ENCODE assay signal across 8 mouse cellular contexts in genomic region chr10:116582738-116583137, GRCm38 (mm10). TPM values are rescaled to one million over a fixed set of nuclear protein-coding genes. Genes with fewer than 3 reads are reported as not detected.
A peak's percentile ranks its signal among the peaks of the same experiment; 100 is the strongest.
DNase-seq lines count a peak whose midpoint lies in the region; ATAC-seq lines count a peak whose summit lies in the region.

No protein-coding gene starts in this region.

- DNase-seq in layer of hippocampus, adult 11-12 months (ENCODE audit: low spot score), result peak; percentile 61
- DNase-seq in layer of hippocampus, adult 9-10 months (ENCODE audit: low spot score), result no peak
- peak; percentile 51 for DNase-seq in embryo, embryonic 10 days (ENCODE audit: low spot score)
- DNase-seq in heart, postnatal 10 days, result peak; percentile 31 to 32
- DNase-seq in limb, embryonic 11.5 days (ENCODE audit: low spot score), result no peak
- no peak for DNase-seq in midbrain, embryonic 11.5 days (ENCODE audit: low spot score, missing footprints)
- DNase-seq in MN1 (ENCODE audit: low spot score), result no peak

- no peak overlapping the region for H3K9ac ChIP-seq in limb, embryonic 11.5 days (ENCODE audit: low read length)
- H3K9ac ChIP-seq in midbrain, embryonic 11.5 days (ENCODE audit: low read length), result no peak overlapping the region
- H3K9ac ChIP-seq in stomach, embryonic 15.5 days, result no peak overlapping the region

- intact Hi-C loops in heart, postnatal 10 days (cut with DNase I), result loop anchor here (5.0 kb wide), 1 partner anchor 190 kb away; no protein-coding TSS in a partner anchor

- H3K27me3 ChIP-seq in limb, embryonic 11.5 days (ENCODE audit: control insufficient read depth, insufficient read depth, low read length), result no peaks in the 10 kb centered on the region
- no peaks in the 10 kb centered on the region for H3K27me3 ChIP-seq in midbrain, embryonic 11.5 days (ENCODE audit: control insufficient read depth, insufficient read depth, low read length)
- H3K27me3 ChIP-seq in stomach, embryonic 15.5 days (replicated peaks), result no peaks in the 10 kb centered on the region

- H3K4me2 ChIP-seq in limb, embryonic 11.5 days (ENCODE audit: low read depth, severe bottlenecking), result peak overlapping the region; percentile 51; the same call in 1 of the 2 replicates
- H3K4me2 ChIP-seq in midbrain, embryonic 11.5 days, result peak overlapping the region; percentile 66
- peak overlapping the region; percentile 63 for H3K4me2 ChIP-seq in stomach, embryonic 15.5 days

- no peak overlapping the region for H3K27ac ChIP-seq in limb, embryonic 11.5 days (replicated peaks; ENCODE audit: low read depth, low read length)
- H3K27ac ChIP-seq in midbrain, embryonic 11.5 days (ENCODE audit: low read depth, low read length), result no peak overlapping the region
- no peak overlapping the region for H3K27ac ChIP-seq in stomach, embryonic 15.5 days

- WGBS in limb, embryonic 11.5 days, result 33% methylated on average over 6 of the region's 6 CpGs
- WGBS in midbrain, embryonic 11.5 days, result 29% methylated on average over 6 of the region's 6 CpGs
- 24% methylated on average over 6 of the region's 6 CpGs for WGBS in stomach, embryonic 15.5 days

- H3K4me3 ChIP-seq in limb, embryonic 11.5 days (ENCODE audit: low read depth, low read length), result peak overlapping the region; percentile 91
- H3K4me3 ChIP-seq in midbrain, embryonic 11.5 days (ENCODE audit: low read depth, low read length), result peak overlapping the region; percentile 96
- no peak overlapping the region for H3K4me3 ChIP-seq in stomach, embryonic 15.5 days (replicated peaks)

- no peaks in the 10 kb centered on the region for H3K4me1 ChIP-seq in limb, embryonic 11.5 days (ENCODE audit: control insufficient read depth, insufficient read depth, low read length)
- peaks cover 11% of the 10 kb centered on the region for H3K4me1 ChIP-seq in midbrain, embryonic 11.5 days (ENCODE audit: control insufficient read depth, insufficient read depth, low read length)
- H3K4me1 ChIP-seq in stomach, embryonic 15.5 days, result no peaks in the 10 kb centered on the region

- ATAC-seq in limb, embryonic 11.5 days (ENCODE audit: insufficient number of reproducible peaks, low FRiP score, low TSS enrichment, low read depth), result no peak
- ATAC-seq in midbrain, embryonic 11.5 days (ENCODE audit: low FRiP score), result no peak
- ATAC-seq in stomach, embryonic 15.5 days (ENCODE audit: insufficient read depth, low FRiP score, low read depth), result no peak

- no peaks in the 10 kb centered on the region for H3K9me3 ChIP-seq in limb, embryonic 11.5 days (ENCODE audit: control insufficient read depth, low read length)
- H3K9me3 ChIP-seq in midbrain, embryonic 11.5 days (ENCODE audit: control insufficient read depth, low read length), result no peaks in the 10 kb centered on the region
- no peaks in the 10 kb centered on the region for H3K9me3 ChIP-seq in stomach, embryonic 15.5 days

- H3K36me3 ChIP-seq in limb, embryonic 11.5 days (ENCODE audit: control insufficient read depth, insufficient read depth, low read length), result no peaks in the 10 kb centered on the region
- H3K36me3 ChIP-seq in midbrain, embryonic 11.5 days (ENCODE audit: control insufficient read depth, insufficient read depth, low read length), result no peaks in the 10 kb centered on the region
- no peaks in the 10 kb centered on the region; the same call in 1 of the 2 replicates for H3K36me3 ChIP-seq in stomach, embryonic 15.5 days

RNA-seq across cellular contexts. Expression of gene Cnot2, which starts 1.4 kb away (rescaled TPM):
- total RNA-seq in heart, postnatal 10 days (2021), result 10 to 100 TPM; 58.5 to 66.3 TPM
- polyA plus RNA-seq in limb, embryonic 11.5 days (2014; fragmentation: Nextera tagmentation; extraction: Ambion mirVana), result 162 and 165 TPM in 2 replicates
- 145 and 148 TPM in 2 replicates for polyA plus RNA-seq in midbrain, embryonic 11.5 days (2014; fragmentation: Nextera tagmentation; extraction: Ambion mirVana)
- 76.5 and 87.8 TPM in 2 replicates for polyA plus RNA-seq in stomach, embryonic 15.5 days (2015; fragmentation: Nextera tagmentation; extraction: Ambion mirVana)

Comparison
In these comparisons a context has a peak if more than half of its experiments do, and no peak if none do; other contexts are left out.
1. DNase-seq: peak in layer of hippocampus, adult 11-12 months (single experiment), embryo, embryonic 10 days (single experiment) and heart, postnatal 10 days (2 of 2); none in layer of hippocampus, adult 9-10 months (single experiment), limb, embryonic 11.5 days (single experiment), midbrain, embryonic 11.5 days (single experiment) and MN1 (single experiment).
2. Peak in every context shown above with its lines, with median percentiles within 50 percentile points of each other: H3K4me2 ChIP-seq.